Mouse (Mus musculus) 416B (cell line): ENCODE measurements around the gene Map2k5.
A peak's percentile ranks its signal among the peaks of the same experiment; 100 is the strongest.

ENCODE experiments used
- DNase-seq: peaks from one replicate; pipeline ENCODE4 v3.0.0; 2011; ENCODE audit warnings: low read depth

The Map2k5 gene

GRCm38 (mm10) chr9:63258768-63259167 lies 118.9 kb downstream of the Map2k5 start:
- no peak for DNase-seq

GRCm38 (mm10) chr9:63257739-63258138 lies 120.0 kb downstream of the Map2k5 start:
- DNase-seq, result no peak

- no peak for DNase-seq
Measured at GRCm38 (mm10) chr9:63250841-63251626, 126.7 kb downstream of the Map2k5 start.

GRCm38 (mm10) chr9:63248095-63248787 lies 129.5 kb downstream of the Map2k5 start:
- DNase-seq, result no peak

- no peak for DNase-seq
Measured at GRCm38 (mm10) chr9:63246568-63247169, 131.0 kb downstream of the Map2k5 start.

GRCm38 (mm10) chr9:63241961-63242360 lies 135.7 kb downstream of the Map2k5 start:
- DNase-seq, result peak; percentile 64

GRCm38 (mm10) chr9:63241241-63241640 lies 136.5 kb downstream of the Map2k5 start:
- no peak for DNase-seq

- DNase-seq, result no peak
Measured at GRCm38 (mm10) chr9:63234356-63234755, 143.3 kb downstream of the Map2k5 start.

GRCm38 (mm10) chr9:63230289-63230688 lies 147.4 kb downstream of the Map2k5 start:
- no peak for DNase-seq

- DNase-seq, result no peak
Measured at GRCm38 (mm10) chr9:63229124-63229523, 148.6 kb downstream of the Map2k5 start.

GRCm38 (mm10) chr9:63222161-63222560 lies 155.5 kb downstream of the Map2k5 start:
- no peak for DNase-seq

- DNase-seq, result no peak
Measured at GRCm38 (mm10) chr9:63219851-63220250, 157.9 kb downstream of the Map2k5 start.

- DNase-seq, result no peak
Measured at GRCm38 (mm10) chr9:63215031-63215430, 162.7 kb downstream of the Map2k5 start.

- no peak for DNase-seq
Measured at GRCm38 (mm10) chr9:63206769-63207276, 170.9 kb downstream of the Map2k5 start.

GRCm38 (mm10) chr9:63203461-63203860 lies 174.2 kb downstream of the Map2k5 start:
- no peak for DNase-seq

GRCm38 (mm10) chr9:63201376-63202323 lies 176.1 kb downstream of the Map2k5 start:
- DNase-seq, result no peak

GRCm38 (mm10) chr9:63197252-63197651 lies 180.4 kb downstream of the Map2k5 start:
- DNase-seq, result no peak

GRCm38 (mm10) chr9:63196114-63196682 lies 181.5 kb downstream of the Map2k5 start:
- no peak for DNase-seq

GRCm38 (mm10) chr9:63195523-63195922 lies 182.2 kb downstream of the Map2k5 start:
- no peak for DNase-seq

GRCm38 (mm10) chr9:63194791-63195190 lies 182.9 kb downstream of the Map2k5 start:
- no peak for DNase-seq

GRCm38 (mm10) chr9:63192809-63193208 lies 184.9 kb downstream of the Map2k5 start:
- no peak for DNase-seq
